Mouse (Mus musculus) forebrain, postnatal 0 days (tissue): Measurements from ENCODE around the gene Slc5a1. TPM values are rescaled to one million over a fixed set of nuclear protein-coding genes. Genes with fewer than 3 reads are reported as not detected.

Experiments
- ATAC-seq: fragments of 200-750 bp; cut with Nextera tagmentation; 2 replicates; pipeline ENCODE4 v1.8.0; 2017; ENCODE audit warnings: mild to moderate bottlenecking, moderate library complexity
- DNase-seq: peaks from one replicate; pipeline ENCODE4 v3.0.0-alpha.2; 2015
- H3K27ac ChIP-seq: fragments of 300-500 bp; sonication (generic); 2 replicates; pipeline ENCODE4 v1.5.1; 2014; ENCODE audit warnings: low read depth, mild to moderate bottlenecking, antibody characterized with exemption, low read length, moderate library complexity, mixed read lengths
- H3K27me3 ChIP-seq: fragments of 300-500 bp; sonication (generic); 2 replicates; pipeline ENCODE4 v1.6.1; 2014; ENCODE audit warnings: mild to moderate bottlenecking, low read length, mixed read lengths; ENCODE audit not compliant: insufficient read depth
- H3K36me3 ChIP-seq: fragments of 300-500 bp; sonication (generic); 2 replicates; pipeline ENCODE4 v1.6.1; 2014; ENCODE audit warnings: mild to moderate bottlenecking, moderate library complexity; ENCODE audit not compliant: insufficient read depth
- H3K4me1 ChIP-seq: fragments of 300-500 bp; sonication (generic); 2 replicates; pipeline ENCODE4 v1.6.1; 2014; ENCODE audit warnings: antibody characterized with exemption; ENCODE audit not compliant: insufficient read depth
- H3K4me2 ChIP-seq: fragments of 300-500 bp; sonication (generic); 2 replicates; pipeline ENCODE4 v1.6.1; 2014; ENCODE audit warnings: low read depth, mild to moderate bottlenecking, moderate library complexity
- H3K4me3 ChIP-seq: fragments of 300-500 bp; sonication (generic); 2 replicates; pipeline ENCODE4 v1.5.1; 2014; ENCODE audit warnings: low read depth, low read length, mixed read lengths
- H3K9ac ChIP-seq: fragments of 300-500 bp; sonication (generic); 2 replicates; pipeline ENCODE4 v1.6.1; 2014; ENCODE audit warnings: mild to moderate bottlenecking
- H3K9me3 ChIP-seq: fragments of 300-500 bp; sonication (generic); 2 replicates; pipeline ENCODE4 v1.6.1; 2016; ENCODE audit warnings: low read length
- CTCF ChIP-seq: sonication (generic); IDR thresholded peaks from 2 replicates; pipeline ENCODE4 v1.5.1; 2016; ENCODE audit warnings: antibody characterized with exemption, control low read depth, low read depth
- WGBS: fragments of 180-500 bp; shearing (Covaris S2); extraction: QIAGEN DNeasy Blood & Tissue Kit; methylation state at CpG from one replicate; pipeline ENCODE4 v1.1.7; 2014; 5-methylcytosine and 5-hydroxymethylcytosine counted together
- polyA plus RNA-seq: library from polyadenylated mRNA; unstranded; fragments of >200 nt; fragmentation: Nextera tagmentation; extraction: Ambion mirVana; gene quantifications from 2 replicates; pipeline ENCODE4 v1.2.1, GENCODE M21; 2015
- total RNA-seq: library from RNA; depleted of rRNA; stranded (reverse); fragments of >200 nt; gene quantifications from 2 replicates; pipeline ENCODE4 v1.2.3, GENCODE M21; 2014

Gene Slc5a1
- total and polyA plus RNA-seq, 2 experiments from 2014 or later = 0.07 to 0.43 TPM

- TF ChIP-seq CTCF = no peak
- ATAC-seq (no peak), DNase-seq (no peak)
- no peak overlapping the region for H3K4me2 ChIP-seq
- no peaks in the 10 kb centered on the region for H3K36me3 ChIP-seq
- H3K4me1 ChIP-seq = no peaks in the 10 kb centered on the region
- no peak overlapping the region for H3K4me3 ChIP-seq
- H3K9me3 ChIP-seq = no peaks in the 10 kb centered on the region
- H3K27ac ChIP-seq = no peak overlapping the region
- WGBS = 69% methylated on average over 3 of the region's 3 CpGs
- H3K9ac ChIP-seq = no peak overlapping the region
- no peaks in the 10 kb centered on the region for H3K27me3 ChIP-seq
Observed at GRCm38 (mm10) chr5:33123658-33124057, 19.6 kb downstream of the Slc5a1 start.

GRCm38 (mm10) chr5:33125318-33125717 lies 21.3 kb downstream of the Slc5a1 start:
- ATAC-seq (no peak), DNase-seq (no peak)
- Histone ChIP-seq H3K27me3 (no peaks in the 10 kb centered on the region), H3K4me2 (no peak overlapping the region), H3K4me3 (no peak overlapping the region), H3K36me3 (no peaks in the 10 kb centered on the region), H3K4me1 (no peaks in the 10 kb centered on the region), H3K27ac (no peak overlapping the region), H3K9me3 (no peaks in the 10 kb centered on the region), H3K9ac (no peak overlapping the region)
- TF ChIP-seq CTCF = no peak
- 90% methylated on average over 4 of the region's 4 CpGs for WGBS

- Histone ChIP-seq H3K4me1 (no peaks in the 10 kb centered on the region), H3K4me2 (no peak overlapping the region), H3K27me3 (no peaks in the 10 kb centered on the region), H3K27ac (no peak overlapping the region), H3K9me3 (no peaks in the 10 kb centered on the region), H3K9ac (no peak overlapping the region), H3K36me3 (no peaks in the 10 kb centered on the region), H3K4me3 (no peak overlapping the region)
- TF ChIP-seq CTCF = no peak
- DNase-seq (no peak), ATAC-seq (no peak)
- whole genome bisulfite sequencing = 94% methylated on average over 4 of the region's 4 CpGs
Observed at GRCm38 (mm10) chr5:33134132-33134531, 30.1 kb downstream of the Slc5a1 start.

GRCm38 (mm10) chr5:33135611-33136010 lies 31.6 kb downstream of the Slc5a1 start:
- Histone ChIP-seq H3K9ac (no peak overlapping the region), H3K9me3 (no peaks in the 10 kb centered on the region), H3K36me3 (no peaks in the 10 kb centered on the region), H3K4me2 (no peak overlapping the region), H3K4me1 (no peaks in the 10 kb centered on the region), H3K4me3 (no peak overlapping the region), H3K27ac (no peak overlapping the region), H3K27me3 (no peaks in the 10 kb centered on the region)
- TF ChIP-seq CTCF = no peak
- ATAC-seq = no peak
- 86% methylated on average over 5 of the region's 5 CpGs for WGBS
- no peak for DNase-seq

- Histone ChIP-seq H3K4me3 (no peak overlapping the region), H3K27ac (no peak overlapping the region), H3K9me3 (no peaks in the 10 kb centered on the region), H3K36me3 (no peaks in the 10 kb centered on the region), H3K4me1 (no peaks in the 10 kb centered on the region), H3K9ac (no peak overlapping the region), H3K4me2 (no peak overlapping the region), H3K27me3 (no peaks in the 10 kb centered on the region)
- peak; percentile 78 for TF ChIP-seq CTCF
- DNase-seq (peak; percentile 79), ATAC-seq (peak; percentile 50; the same call in 1 of the 2 replicates)
- 53% methylated on average over 7 of the region's 7 CpGs for WGBS
Observed at GRCm38 (mm10) chr5:33142790-33143455, 38.9 kb downstream of the Slc5a1 start.

- H3K4me2 ChIP-seq = no peak overlapping the region
- peak; percentile 3 for DNase-seq
- 48% methylated on average over 5 of the region's 5 CpGs for WGBS
- no peak overlapping the region for H3K9ac ChIP-seq
- ATAC-seq = no peak
- TF ChIP-seq CTCF = peak; percentile 52
- no peaks in the 10 kb centered on the region for H3K36me3 ChIP-seq
- no peaks in the 10 kb centered on the region for H3K27me3 ChIP-seq
- no peak overlapping the region for H3K27ac ChIP-seq
- H3K4me3 ChIP-seq = no peak overlapping the region
- no peaks in the 10 kb centered on the region for H3K4me1 ChIP-seq
- H3K9me3 ChIP-seq = no peaks in the 10 kb centered on the region
Observed at GRCm38 (mm10) chr5:33144025-33144424, 40.0 kb downstream of the Slc5a1 start.

GRCm38 (mm10) chr5:33146837-33147236 lies 42.8 kb downstream of the Slc5a1 start:
- H3K4me1 ChIP-seq = no peaks in the 10 kb centered on the region
- no peak overlapping the region for H3K4me3 ChIP-seq
- H3K27me3 ChIP-seq = no peaks in the 10 kb centered on the region
- TF ChIP-seq CTCF = no peak
- H3K9me3 ChIP-seq = no peaks in the 10 kb centered on the region
- ATAC-seq (no peak), DNase-seq (no peak)
- no peak overlapping the region for H3K9ac ChIP-seq
- no peaks in the 10 kb centered on the region for H3K36me3 ChIP-seq
- 84% methylated on average over 9 of the region's 9 CpGs for WGBS
- no peak overlapping the region for H3K4me2 ChIP-seq
- no peak overlapping the region for H3K27ac ChIP-seq
